Mouse (Mus musculus): ENCODE measurements around the gene Olfr313. TPM values are rescaled to one million over a fixed set of nuclear protein-coding genes. Genes with fewer than 3 reads are reported as not detected.

Gene Olfr313
- polyA plus RNA-seq, 1 experiment from 2014 or later, result not detected

- Histone ChIP-seq H3K9me3 (replicated peaks) (peaks cover 29% of the 10 kb centered on the region), H3K27me3 (no peaks in the 10 kb centered on the region), H3K36me3 (peaks cover 55% of the 10 kb centered on the region), H3K4me2 (no peak overlapping the region), H3K27ac (no peak overlapping the region), H3K4me3 (replicated peaks) (no peak overlapping the region), H3K9ac (no peak overlapping the region), H3K4me1 (no peaks in the 10 kb centered on the region)
- 95% methylated on average over 8 of the region's 8 CpGs for WGBS
- ATAC-seq (replicated peaks; ENCODE audit: low FRiP score), result no peak
Observed at GRCm38 (mm10) chr11:58860744-58861143, 45.9 kb downstream of the Olfr313 start.

GRCm38 (mm10) chr11:58867039-58867953, 52.5 kb downstream of the Olfr313 start, which contains the start of gene 2810021J22Rik:
Gene 2810021J22Rik, plus strand, starts transcription at chr11:58867216.
- Histone ChIP-seq H3K4me1 (peaks cover 12% of the 10 kb centered on the region), H3K27ac (peak within 1 kb of the TSS; percentile 88), H3K4me3 (replicated peaks) (peak within 1 kb of the TSS; percentile 77), H3K36me3 (peaks cover 26% of the 10 kb centered on the region), H3K4me2 (peak within 1 kb of the TSS; percentile 70), H3K9me3 (replicated peaks) (no peaks in the 10 kb centered on the region), H3K9ac (peak within 1 kb of the TSS; percentile 70), H3K27me3 (no peaks in the 10 kb centered on the region)
- ATAC-seq (replicated peaks; ENCODE audit: low FRiP score), result peak; percentile 88
- 4% methylated on average over 37 of the region's 37 CpGs for WGBS

- Histone ChIP-seq H3K36me3 (peaks cover 26% of the 10 kb centered on the region), H3K9me3 (replicated peaks) (no peaks in the 10 kb centered on the region), H3K4me1 (peaks cover 12% of the 10 kb centered on the region), H3K27me3 (no peaks in the 10 kb centered on the region), H3K9ac (peak overlapping the region; percentile 70), H3K4me3 (replicated peaks) (peak overlapping the region; percentile 77), H3K27ac (peak overlapping the region; percentile 88), H3K4me2 (peak overlapping the region; percentile 70)
- WGBS, result 73% methylated on average over 6 of the region's 6 CpGs
- no peak for ATAC-seq (replicated peaks; ENCODE audit: low FRiP score)
Observed at GRCm38 (mm10) chr11:58867954-58868330, 53.1 kb downstream of the Olfr313 start.

Other genes starting within 250 kb of the Olfr313 start
- gene Olfr224, start 244.4 kb upstream of the Olfr313 start, polyA plus RNA-seq (2015; fragmentation: Nextera tagmentation; extraction: Ambion mirVana), result not detected in 2 replicates
- gene Olfr325, start 237.3 kb upstream of the Olfr313 start, polyA plus RNA-seq (2015; fragmentation: Nextera tagmentation; extraction: Ambion mirVana), result not detected in 2 replicates
- not detected in 2 replicates for gene Olfr324, start 219.9 kb upstream of the Olfr313 start, polyA plus RNA-seq (2015; fragmentation: Nextera tagmentation; extraction: Ambion mirVana)
- gene 2210407C18Rik, start 198.9 kb upstream of the Olfr313 start, polyA plus RNA-seq (2015; fragmentation: Nextera tagmentation; extraction: Ambion mirVana), result not detected in 2 replicates
- gene Olfr323, start 184.5 kb upstream of the Olfr313 start, polyA plus RNA-seq (2015; fragmentation: Nextera tagmentation; extraction: Ambion mirVana), result not detected in 2 replicates
- gene Trim58, start 174.5 kb upstream of the Olfr313 start, polyA plus RNA-seq (2015; fragmentation: Nextera tagmentation; extraction: Ambion mirVana), result 0.13 and 0.33 TPM in 2 replicates
- 0.04 TPM in 1 of 2 replicates, not detected in the other for gene Olfr322, start 156.2 kb upstream of the Olfr313 start, polyA plus RNA-seq (2015; fragmentation: Nextera tagmentation; extraction: Ambion mirVana)
- not detected in 2 replicates for gene Olfr320, start 133.9 kb upstream of the Olfr313 start, polyA plus RNA-seq (2015; fragmentation: Nextera tagmentation; extraction: Ambion mirVana)
- gene Olfr319, start 115.8 kb upstream of the Olfr313 start, polyA plus RNA-seq (2015; fragmentation: Nextera tagmentation; extraction: Ambion mirVana), result not detected in 2 replicates
- not detected in 2 replicates for gene Olfr318, start 91.0 kb upstream of the Olfr313 start, polyA plus RNA-seq (2015; fragmentation: Nextera tagmentation; extraction: Ambion mirVana)
- not detected in 2 replicates for gene Olfr317, start 75.8 kb upstream of the Olfr313 start, polyA plus RNA-seq (2015; fragmentation: Nextera tagmentation; extraction: Ambion mirVana)
- not detected in 2 replicates for gene Olfr316, start 62.3 kb upstream of the Olfr313 start, polyA plus RNA-seq (2015; fragmentation: Nextera tagmentation; extraction: Ambion mirVana)
- gene Olfr315, start 41.8 kb upstream of the Olfr313 start, polyA plus RNA-seq (2015; fragmentation: Nextera tagmentation; extraction: Ambion mirVana), result not detected in 2 replicates
- not detected in 2 replicates for gene Olfr314, start 32.0 kb upstream of the Olfr313 start, polyA plus RNA-seq (2015; fragmentation: Nextera tagmentation; extraction: Ambion mirVana)
- gene Fam183b, start 13.0 kb upstream of the Olfr313 start, polyA plus RNA-seq (2015; fragmentation: Nextera tagmentation; extraction: Ambion mirVana), result 0.35 and 0.63 TPM in 2 replicates
- not detected in 2 replicates for gene Olfr312, start 14.2 kb downstream of the Olfr313 start, polyA plus RNA-seq (2015; fragmentation: Nextera tagmentation; extraction: Ambion mirVana)
- not detected in 2 replicates for gene Olfr311, start 24.3 kb downstream of the Olfr313 start, polyA plus RNA-seq (2015; fragmentation: Nextera tagmentation; extraction: Ambion mirVana)
- gene Gm12258, start 32.2 kb downstream of the Olfr313 start, polyA plus RNA-seq (2015; fragmentation: Nextera tagmentation; extraction: Ambion mirVana), result 7.2 and 9.0 TPM in 2 replicates
- gene 2810021J22Rik, start 52.2 kb downstream of the Olfr313 start, polyA plus RNA-seq (2015; fragmentation: Nextera tagmentation; extraction: Ambion mirVana), result 8.8 and 9.9 TPM in 2 replicates
- gene Zfp39, start 89.2 kb downstream of the Olfr313 start, polyA plus RNA-seq (2015; fragmentation: Nextera tagmentation; extraction: Ambion mirVana), result 5.2 and 6.9 TPM in 2 replicates
- gene Btnl10, start 102.9 kb downstream of the Olfr313 start, polyA plus RNA-seq (2015; fragmentation: Nextera tagmentation; extraction: Ambion mirVana), result 0.10 and 0.30 TPM in 2 replicates
- 243 and 247 TPM in 2 replicates for gene Rnf187, start 123.9 kb downstream of the Olfr313 start, polyA plus RNA-seq (2015; fragmentation: Nextera tagmentation; extraction: Ambion mirVana)
- gene Hist3h2ba, start 133.9 kb downstream of the Olfr313 start, polyA plus RNA-seq (2015; fragmentation: Nextera tagmentation; extraction: Ambion mirVana), result 81.6 and 82.0 TPM in 2 replicates
- gene Hist3h2a, start 139.7 kb downstream of the Olfr313 start, polyA plus RNA-seq (2015; fragmentation: Nextera tagmentation; extraction: Ambion mirVana), result 36.4 and 40.3 TPM in 2 replicates
- 0.58 and 0.71 TPM in 2 replicates for gene Trim17, start 139.7 kb downstream of the Olfr313 start, polyA plus RNA-seq (2015; fragmentation: Nextera tagmentation; extraction: Ambion mirVana)
- 20.0 and 20.6 TPM in 2 replicates for gene Trim11, start 163.1 kb downstream of the Olfr313 start, polyA plus RNA-seq (2015; fragmentation: Nextera tagmentation; extraction: Ambion mirVana)